Mouse (Mus musculus) embryo, embryonic 10.5 days (tissue): Measurements from ENCODE around the gene Ptpdc1.
A peak's percentile ranks its signal among the peaks of the same experiment; 100 is the strongest.

Experiments
- DNase-seq: peaks from one replicate; pipeline ENCODE4 v3.0.0-alpha.2; 2015; ENCODE audit warnings: low spot score

Gene Ptpdc1

DNA sequence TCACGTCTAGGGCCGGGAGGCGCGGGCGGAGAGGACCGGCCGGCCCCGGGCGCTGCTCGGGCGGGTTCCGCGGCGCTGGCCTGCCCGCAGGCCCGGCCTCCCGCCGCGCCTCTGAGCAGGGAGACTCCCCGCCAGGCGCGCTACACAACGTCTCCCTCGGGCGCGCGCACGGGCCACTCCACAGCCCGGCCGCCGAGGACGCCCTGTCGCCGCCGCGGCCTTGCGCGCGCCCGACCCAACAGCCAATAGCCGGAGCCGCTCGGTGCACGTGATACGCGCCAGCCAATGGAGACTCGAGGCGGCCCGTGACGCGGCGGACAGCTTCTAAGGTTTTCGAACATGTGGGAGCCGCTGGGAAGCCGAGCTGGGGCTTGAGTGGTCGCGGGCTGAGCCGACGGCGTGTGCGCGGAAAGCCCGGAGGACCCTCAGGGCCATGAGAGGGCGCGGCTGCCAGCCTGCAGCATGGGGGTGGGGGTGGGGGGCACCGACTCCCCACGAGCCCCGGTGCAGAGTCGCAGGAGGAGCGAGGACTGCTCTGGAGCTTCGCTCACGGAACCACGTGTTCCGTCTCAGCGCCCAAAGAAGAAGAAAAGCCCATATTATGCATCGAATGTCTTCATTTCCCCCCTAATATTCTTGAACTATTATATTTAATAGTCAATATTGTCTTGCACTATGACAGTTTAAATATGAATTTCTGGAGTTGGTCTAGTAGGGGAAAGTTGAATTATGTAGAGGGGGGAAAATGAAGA, at the start of gene Ptpdc1:
Gene Ptpdc1, minus strand, starts transcription at position 232 of the 752 bp plus-strand sequence.
- peak; percentile 97 for DNase-seq

DNA sequence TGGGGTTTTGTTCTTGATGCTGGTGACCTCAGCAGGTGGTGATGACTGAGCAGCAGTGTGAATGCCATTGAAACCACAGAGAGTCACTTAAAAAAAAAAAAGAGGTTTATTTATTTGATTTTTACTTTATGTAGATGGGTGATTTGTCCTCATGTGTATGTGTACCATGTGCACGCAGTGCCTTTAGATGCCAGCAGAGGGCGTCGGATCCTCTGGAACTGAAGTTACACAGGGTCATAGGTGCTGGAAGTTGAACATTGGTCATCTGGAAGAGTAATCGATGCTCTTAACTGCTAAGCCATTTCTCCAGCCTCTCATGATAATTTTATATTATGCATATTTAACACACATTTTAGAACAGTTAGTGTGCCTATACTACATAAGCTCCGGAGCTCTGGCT, 49.1 kb upstream of the Ptpdc1 start:
- no peak for DNase-seq

DNA sequence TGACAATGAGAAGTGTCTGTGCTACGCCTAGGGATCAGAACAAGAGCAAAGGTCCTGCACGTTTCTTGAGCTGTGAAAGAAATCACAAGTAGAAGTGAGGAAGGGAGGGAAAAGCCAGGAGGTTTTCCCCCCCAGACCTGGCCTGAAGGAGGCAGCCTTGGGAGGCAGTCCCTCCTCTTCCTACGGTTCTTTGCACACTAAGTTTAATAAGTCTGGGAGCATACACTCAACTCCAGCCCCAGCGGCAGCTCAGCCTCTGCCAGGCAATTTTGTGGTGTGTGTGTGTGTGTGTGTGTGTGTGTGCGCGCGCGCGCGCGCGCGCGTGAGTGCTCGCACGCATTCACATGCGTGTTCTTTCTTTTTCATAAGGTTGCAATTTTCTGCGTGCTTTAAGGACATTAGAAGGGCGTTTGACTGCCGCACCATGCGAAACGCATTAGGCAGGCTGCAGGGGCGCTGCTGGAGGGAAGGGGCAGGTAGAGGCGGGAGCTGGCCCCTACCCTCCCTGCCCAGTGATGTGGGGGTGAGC, 46.9 kb upstream of the Ptpdc1 start:
- peak; percentile 38 for DNase-seq

DNA sequence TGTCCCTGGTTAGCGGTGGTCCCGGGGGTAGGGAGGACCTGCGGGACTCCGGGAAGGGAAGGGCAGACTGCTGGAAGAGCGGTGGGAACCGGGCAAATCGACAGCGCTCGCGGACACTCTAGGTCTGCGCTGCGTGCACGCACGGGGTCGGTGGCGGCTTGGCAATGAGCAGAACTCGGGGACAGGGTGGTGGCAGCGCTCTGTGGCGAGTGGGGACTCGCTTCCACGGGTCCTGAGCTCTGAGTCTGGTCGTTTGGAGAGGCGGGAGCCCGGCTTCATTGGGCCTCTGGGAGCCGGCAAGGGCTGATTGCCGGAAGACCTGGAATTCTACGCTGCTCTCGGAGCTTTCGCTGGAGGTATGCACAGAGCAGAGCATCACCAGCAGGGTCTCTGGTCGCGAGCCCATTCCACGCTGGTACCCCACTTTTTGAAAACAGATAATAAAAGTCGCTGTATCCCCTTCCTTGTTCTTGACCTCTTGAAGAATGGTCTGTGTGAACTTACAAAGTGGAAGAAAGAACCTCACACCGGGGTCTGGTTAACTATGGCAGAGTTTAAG, 43.6 kb upstream of the Ptpdc1 start:
- DNase-seq: peak; percentile 56

DNA sequence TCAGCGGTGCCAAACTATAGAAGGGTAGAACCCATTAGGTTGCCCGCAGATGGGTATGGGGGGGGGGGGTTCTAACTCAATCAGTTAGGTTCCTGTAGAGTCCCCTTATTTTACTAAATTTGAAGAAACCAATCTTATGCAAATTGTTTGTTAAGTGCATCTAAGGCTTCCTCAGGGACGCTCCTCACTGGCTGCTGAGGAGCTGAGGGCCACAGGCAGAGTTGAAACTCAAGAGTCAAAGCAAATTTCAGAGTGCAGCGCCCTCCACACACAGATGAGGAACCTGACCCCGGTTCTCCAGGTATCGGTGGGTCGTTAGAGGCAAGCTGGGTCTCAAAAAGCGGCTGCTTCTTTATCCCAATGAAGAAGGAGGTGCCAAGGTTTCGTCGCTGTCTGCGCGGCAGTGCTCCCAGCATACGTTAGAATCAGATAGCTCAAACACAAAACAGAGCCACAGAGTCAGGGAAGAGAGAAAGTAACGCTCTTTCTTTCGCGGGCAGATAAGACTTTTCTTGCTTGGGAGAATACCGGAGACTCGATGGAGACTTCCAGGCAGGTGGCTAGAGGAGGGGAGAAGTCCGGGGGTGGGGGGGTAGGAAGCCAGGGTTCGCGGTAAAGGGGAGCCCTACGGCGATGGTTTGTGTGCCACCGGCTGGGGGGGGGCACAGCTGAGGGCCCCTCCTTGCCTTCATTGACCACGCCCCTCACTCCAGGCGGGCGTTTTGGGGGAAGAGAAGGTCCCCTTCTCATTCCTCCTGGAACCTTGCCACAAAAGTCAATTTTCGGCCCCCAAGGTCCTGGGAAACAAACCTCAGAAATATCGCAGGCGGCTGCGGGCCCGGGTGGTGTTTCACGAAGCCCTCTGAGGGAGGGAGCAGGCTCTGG, 42.9 kb upstream of the Ptpdc1 start:
- peak; percentile 51 for DNase-seq

DNA sequence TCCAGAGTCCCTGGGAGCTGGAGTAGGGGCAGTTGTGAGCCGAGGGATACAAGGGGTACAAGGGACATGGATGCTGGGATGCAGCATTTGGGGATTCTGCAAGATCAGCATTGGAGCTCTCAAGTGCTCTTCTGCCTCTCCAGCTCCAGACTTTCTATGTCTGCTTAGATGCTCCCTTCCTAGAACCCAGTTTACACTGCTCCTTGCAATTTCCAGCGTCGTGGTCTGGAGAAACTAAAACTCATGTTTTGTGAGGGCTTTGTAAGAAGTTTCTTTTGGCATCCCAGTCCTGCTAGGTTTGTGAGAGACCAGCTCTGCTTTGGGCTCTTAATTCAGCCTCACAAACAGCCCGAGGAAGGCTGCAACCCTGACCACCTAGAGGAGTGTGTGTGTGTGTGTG, 42.0 kb upstream of the Ptpdc1 start:
- DNase-seq: peak; percentile 44

DNA sequence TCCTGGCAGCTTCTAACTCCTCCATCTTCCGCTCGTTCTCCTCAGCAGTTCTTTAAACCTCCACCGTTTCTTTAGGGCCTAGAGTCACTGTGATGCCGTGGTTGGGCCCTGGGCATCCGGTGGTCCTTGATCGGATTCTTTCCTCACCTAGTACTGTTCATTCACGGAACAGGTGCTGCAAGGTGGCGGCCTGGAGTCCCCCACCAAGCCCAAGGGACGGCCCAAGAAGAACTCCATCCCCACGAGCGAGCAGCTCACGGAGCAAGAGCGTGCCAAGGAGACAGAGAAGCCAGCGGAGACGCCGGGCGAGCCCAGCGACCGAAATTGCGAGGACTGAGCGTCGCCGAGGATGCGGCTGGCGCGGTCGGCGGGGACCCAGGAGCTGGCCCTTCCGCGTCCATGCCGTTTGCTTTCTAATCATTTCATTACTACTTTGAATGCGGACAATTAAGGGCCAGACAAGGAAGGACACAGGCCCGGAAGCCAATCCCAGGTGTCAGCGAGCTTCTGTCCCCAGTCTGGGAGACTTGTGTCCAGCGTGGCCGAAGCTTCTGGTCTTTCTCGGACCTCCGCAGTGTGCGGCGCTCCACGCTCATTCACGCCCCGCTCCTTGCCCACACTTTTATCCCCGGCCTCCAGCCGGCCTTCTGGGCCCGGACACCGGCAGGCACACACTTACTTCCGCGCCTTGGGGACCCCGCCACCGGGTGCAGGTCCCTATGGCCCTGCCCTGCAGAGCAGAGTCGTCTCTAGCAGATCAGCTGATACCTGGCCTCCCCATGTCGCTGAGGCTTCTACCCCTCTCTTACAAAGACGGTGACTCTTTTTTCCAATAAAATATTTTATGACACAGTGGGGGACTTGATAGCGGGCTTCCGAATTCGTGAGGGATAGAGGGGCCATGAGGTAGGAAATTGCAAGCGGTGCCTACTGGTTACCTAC, 40.5 kb upstream of the Ptpdc1 start:
- DNase-seq: peak; percentile 46

DNA sequence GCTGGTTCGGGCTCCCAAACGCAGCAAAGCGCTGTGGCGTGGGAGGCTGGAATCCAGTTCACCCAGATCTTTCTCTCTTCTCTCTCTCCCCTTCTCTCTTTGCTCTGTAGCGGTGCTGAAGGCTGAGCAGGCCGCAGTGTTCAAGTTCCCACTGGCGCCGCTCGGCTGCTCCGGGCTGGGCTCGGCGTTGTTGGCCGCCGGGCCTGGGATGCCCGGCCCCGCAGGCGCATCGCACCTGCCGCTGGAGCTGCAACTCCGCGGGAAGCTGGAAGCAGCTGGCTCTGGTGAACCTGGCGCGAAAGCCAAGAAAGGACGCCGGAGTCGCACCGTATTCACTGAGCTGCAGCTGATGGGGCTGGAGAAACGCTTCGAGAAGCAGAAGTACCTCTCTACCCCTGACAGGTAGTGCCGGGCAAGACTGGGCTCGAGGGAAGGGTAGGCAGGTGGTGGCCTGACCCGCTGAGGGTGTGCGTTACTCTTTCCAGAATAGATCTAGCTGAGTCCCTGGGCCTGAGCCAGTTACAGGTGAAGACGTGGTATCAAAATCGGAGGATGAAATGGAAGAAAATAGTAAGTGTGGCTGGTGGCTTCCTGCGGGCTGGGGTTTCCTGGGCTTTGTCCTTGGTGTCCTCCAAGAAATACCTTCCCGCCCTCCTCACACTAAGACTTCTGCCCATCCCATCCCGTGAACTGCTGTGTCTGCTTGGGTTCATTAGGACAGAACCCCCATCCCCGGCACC, 39.6 kb upstream of the Ptpdc1 start:
- DNase-seq: peak; percentile 46

DNA sequence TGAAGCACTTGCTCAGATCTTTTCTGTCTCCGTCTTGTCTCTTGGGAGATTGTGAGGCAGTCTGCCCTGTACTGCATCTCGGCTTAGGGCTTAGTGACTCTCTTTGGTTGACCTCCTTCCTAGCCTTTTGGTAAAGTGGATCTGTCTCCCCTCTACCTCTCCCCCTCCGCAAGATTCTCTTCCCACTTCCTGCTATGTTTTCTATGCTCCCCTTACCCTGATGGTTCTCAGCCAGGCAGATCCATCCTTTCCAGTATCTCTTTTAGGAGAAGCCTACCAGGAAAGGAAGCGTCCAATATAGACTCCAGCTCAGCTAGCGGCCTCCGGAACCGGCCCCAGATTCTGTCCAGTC, 38.5 kb upstream of the Ptpdc1 start:
- peak; percentile 48 for DNase-seq

DNA sequence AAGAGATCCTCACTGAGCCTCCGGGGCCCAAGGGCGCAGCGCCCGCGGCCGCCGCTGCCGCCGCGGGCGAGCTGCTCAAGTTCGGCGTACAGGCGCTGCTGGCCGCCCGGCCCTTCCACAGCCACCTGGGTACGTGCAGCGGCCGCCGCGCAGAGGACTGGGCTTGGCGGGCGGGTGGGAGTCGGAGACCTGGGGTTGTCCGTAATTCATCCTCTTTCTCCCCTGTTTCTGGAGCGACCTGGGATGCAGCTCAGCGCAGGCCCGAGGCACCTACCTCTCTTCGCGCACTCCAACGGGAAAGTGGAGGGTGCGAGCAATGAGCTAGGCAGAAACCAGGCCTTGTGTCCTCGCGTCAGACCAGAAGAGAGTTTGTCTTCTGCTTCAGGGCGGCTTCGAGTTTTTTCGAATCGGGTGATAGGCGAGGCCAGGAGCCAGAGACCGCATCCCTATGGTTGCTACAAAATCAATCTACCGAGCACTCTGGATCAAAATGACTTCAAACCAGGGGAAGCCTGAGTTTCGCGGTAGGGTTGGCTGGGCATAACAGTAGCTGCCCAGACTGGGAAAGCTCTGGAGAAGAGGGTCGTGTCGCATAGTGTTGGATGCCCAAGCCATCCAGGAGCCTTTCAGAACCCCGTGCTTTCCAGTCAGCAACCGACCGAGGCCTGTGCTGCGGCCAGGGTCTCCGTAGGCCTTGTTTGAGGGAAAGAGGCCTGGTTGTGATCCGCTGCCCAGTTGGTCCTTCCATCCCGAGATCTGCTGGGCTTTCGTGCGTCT, 37.9 kb upstream of the Ptpdc1 start:
- DNase-seq: peak; percentile 53

DNA sequence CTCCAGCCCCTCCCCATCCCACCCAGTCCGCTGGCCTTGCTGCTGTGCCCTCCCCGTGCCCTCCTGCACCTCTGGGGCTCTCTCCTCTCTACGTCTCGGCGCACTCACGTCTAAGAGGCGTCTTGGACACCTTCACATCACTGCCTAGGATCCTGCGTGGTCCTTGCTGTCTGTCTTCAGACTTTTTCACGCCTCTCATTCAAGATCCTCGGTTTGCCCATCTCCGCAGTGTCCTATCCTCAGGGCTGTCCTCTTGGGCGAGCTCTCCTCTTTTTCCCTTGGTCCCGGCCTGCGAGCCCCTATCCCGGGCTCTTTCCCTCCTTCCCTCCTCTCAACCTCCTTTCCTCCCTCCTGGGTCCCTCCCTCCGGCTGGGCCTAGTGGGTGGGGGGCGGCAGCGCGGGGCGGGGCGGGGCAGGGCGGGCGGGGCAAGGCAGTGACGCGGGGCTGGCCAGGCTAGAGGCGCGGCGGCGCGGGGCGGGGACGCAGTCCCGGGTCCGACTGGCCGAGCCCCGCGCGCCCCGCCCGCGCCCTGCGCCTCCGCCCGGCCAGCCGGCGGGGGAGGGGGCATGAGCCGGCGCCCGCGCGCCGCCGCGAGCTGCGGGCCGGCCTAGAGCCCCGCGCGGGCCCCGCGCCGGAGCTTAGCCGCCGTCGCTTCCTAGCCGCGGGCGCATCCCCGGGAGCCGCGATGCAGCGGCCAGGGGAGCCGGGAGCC, 37.1 kb upstream of the Ptpdc1 start, which contains the start of gene Barx1:
Gene Barx1, plus strand, starts transcription at position 568 of the 713 bp plus-strand sequence.
- DNase-seq: peak; percentile 58

DNA sequence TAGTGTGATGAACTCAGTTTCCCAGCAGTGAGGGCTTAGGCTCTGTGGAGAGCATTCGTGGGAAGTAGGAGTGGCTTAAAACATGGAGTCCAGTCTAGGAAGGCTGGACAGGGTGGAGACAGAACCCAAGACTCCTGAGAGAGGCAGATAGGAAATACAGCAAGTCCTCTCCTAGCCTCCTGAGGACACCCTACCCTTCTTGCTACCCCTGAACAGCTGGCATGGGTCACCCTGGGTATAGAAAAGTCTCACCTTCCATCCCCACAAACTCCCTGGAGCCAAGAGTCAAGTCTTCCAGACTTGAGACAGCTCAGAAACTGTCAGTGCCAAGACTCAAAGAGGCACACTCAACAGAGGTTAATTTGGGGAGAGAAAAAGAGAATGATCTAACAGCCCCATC, 36.1 kb upstream of the Ptpdc1 start:
- DNase-seq: no peak

DNA sequence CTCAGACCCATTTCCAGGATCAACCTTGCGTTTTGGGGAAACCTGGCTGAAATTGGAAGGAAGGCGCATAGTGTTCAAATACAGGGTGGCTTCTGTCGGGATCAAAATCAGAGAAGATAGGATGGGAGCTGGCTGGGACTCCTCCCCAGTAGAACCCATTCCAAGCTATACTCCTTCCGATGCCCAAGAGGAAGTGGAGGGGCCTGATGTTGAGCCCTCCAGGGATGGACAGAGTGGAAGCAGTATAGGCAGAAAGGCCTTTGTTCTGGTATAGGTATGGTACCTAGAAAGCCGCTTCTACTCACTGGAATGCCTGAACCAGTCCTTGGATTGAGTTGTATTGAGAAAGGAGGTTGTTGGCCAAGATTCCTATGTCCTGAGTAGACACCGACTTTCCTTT, 35.3 kb upstream of the Ptpdc1 start:
- no peak for DNase-seq

DNA sequence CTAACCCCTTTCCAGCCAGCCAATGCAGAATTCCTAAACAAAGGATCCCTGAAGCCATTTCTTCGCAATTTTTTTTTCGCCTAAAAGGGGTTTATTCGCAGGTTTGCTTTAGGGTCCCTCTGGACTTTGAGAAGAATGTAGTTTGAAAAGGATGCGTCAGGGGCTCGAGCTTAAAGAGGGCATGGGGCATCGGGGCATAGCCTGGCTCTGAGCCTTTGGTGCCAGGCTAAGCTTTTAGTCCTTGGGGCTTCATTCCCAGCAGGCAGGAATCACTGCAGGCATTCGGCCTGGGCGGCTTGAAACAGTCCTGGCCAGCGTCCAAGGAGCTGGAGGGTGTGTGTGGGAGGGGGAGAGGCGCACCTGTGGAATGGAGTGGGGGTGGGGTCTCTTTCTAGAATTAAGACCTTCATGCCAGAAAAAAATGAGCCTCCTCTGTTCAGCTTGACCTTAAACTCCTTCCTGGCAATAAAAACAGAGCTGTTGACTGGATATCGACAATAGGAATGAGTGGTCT, 34.8 kb upstream of the Ptpdc1 start:
- no peak for DNase-seq

DNA sequence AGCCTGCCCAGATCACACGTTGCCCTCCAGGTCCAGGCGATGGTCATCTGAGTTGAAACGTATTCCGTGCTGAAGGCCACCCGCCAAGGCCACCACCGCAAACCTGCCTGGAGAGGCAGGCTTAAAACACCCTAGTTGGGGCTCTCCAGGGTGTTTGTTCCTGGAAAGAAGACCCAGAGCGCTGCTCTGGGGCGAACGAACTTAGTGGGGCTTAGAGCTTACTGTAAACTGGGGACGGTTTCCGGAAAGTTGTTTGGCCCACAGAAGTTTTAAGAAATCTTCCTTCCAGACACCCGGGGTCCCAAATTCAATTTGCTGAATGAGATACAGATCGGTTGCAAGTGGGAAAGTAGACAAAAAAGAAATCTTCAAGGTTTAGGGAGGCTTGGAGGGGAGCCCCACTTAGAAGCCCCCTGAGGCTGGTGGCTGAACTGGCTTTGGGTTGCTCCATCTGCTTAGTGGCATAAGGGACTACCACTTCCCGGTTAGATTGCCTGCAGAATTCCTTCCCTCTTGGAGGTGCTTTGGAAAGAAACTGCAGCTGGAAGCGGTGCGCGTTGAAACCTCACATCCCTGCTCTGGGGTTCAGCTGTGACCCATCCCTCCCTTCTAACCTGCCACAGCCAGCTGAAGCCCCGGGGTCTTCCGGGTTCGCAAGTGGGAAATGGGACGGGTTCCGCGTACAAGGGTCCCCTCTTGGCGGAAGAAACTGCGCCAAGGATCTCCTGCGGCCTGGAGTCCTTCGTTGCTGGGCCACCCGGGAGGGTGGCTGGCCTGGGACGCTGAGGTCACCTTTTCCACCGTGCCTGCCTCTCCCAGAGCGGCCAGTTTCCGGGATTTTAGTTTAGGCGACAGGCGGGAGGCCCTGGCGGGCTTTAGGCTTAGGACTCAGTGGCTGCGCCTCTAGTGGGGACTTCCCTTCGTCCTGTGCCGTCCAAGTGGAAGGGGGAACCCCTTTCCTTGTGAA, 34.1 kb upstream of the Ptpdc1 start:
- DNase-seq: peak; percentile 66

DNA sequence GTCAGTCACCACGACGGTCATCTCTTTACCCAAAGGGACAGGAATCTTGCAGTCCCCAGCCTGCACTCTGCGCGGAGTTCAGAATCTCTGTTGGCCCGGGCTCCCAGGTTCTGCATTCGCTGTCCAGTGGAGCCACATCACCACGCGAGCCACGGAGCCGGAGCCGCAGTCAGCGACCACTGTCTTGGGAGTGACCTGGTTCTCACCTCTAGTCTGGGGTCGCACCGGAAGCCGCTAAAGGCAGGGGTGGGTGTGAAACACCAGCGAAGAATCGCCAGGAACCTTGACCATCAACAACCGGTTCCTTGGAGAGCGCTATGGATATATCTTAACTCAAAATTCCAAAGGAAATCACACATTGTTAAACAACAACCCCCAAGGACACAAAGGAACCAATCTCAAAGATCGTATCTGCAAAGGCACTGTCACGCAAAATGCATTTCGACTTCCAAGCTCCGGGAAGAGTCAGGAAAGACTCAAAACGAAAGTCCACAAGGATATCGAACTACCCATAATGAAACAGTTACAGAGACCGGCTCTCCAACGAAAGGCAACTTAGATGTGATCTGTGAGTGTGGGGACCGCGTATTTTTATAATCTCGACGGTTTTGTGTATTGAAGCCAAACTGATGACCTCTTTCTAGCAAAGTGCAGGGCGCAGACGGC, 33.3 kb upstream of the Ptpdc1 start:
- DNase-seq: peak; percentile 60

DNA sequence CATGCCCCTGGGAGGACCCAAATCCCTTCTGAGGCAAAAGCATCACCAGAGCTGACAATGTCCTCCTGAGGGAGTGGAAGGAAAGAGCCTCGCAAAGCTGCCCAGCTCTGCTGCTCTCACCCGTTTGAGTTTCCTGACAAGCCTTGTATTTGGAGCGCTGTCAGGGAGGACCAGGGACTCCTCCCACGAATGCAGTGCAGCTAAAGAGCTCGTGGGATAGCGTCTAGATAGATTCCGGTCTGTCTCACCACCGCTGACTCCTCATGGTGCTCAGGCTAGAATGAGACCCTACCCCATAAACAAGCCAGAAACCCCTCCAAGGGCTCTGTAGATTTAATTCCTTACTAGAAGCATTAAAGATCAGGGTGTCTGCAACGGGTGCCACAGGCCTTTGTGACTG, 32.3 kb upstream of the Ptpdc1 start:
- peak; percentile 37 for DNase-seq
